Mouse (Mus musculus) Patski (cell line): ENCODE results near the gene Fnbp4. TPM values are rescaled to one million over a fixed set of nuclear protein-coding genes. Genes with fewer than 3 reads are reported as not detected.

ENCODE experiments used
- ATAC-seq: fragments of 100-300 bp; one replicate; pipeline ENCODE4 v1.8.0; 2021
- CTCF ChIA-PET: fragments of 350-600 bp; sonication (Branson Sonifier 250); formaldehyde crosslinking; loops from one replicate; lab custom pipeline; 2022; ENCODE audit warnings: inconsistent platforms; lab: Charles Lee
- POLR2A ChIA-PET: fragments of 350-600 bp; sonication (Branson Sonifier 250); formaldehyde crosslinking; loops from one replicate; lab custom pipeline; 2022; ENCODE audit warnings: antibody characterized with exemption, inconsistent platforms; lab: Charles Lee
- DNase-seq: peaks from one replicate; pipeline ENCODE4 v3.0.0-alpha.2; 2011; ENCODE audit warnings: low read depth, low spot score
- H3K27me3 ChIP-seq: fragments of 371-371 bp; one replicate; pipeline ENCODE4 v1.5.1; 2021
- CTCF ChIP-seq: fragments of 100-300 bp; IDR thresholded peaks from one replicate; pipeline ENCODE4 v1.5.1; 2021
- in situ Hi-C: fragments of 300-500 bp; cut with MboI; formaldehyde crosslinking; loops from 3 replicates; pipeline ENCODE4 v1.11.1; 2018; ENCODE audit warnings: low pct_unique_long_range_greater_than_20kb, mixed read lengths
- polyA plus RNA-seq: library from polyadenylated mRNA; unstranded; gene quantifications from one replicate; pipeline ENCODE4 v1.2.3, GENCODE M21; 2021

The Fnbp4 gene
- polyA plus RNA-seq, 1 experiment from 2014 or later, result 81.9 TPM

DNA sequence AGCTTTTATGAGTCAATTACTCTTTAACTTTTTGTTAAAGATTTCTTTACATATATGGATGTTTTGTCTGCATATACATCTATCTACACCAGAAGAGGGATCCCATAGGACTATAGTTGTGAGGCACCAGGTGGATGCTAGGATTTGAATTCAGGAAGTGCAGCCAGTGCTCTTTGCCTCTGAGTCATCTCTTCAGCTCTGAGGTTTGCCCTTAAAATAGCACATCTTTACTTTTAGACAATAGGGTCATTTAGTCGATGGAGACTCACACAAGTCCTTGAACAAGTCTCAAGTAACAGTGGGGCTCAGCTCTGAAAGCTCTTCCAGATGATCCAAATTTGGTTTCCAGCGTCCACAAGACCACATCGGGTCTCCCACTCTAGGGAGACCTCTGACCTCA, 36.2 kb downstream of the Fnbp4 start:
- in situ Hi-C loops, result no loop called here
- ChIA-PET CTCF (no interaction called here), POLR2A (no interaction called here)

DNA sequence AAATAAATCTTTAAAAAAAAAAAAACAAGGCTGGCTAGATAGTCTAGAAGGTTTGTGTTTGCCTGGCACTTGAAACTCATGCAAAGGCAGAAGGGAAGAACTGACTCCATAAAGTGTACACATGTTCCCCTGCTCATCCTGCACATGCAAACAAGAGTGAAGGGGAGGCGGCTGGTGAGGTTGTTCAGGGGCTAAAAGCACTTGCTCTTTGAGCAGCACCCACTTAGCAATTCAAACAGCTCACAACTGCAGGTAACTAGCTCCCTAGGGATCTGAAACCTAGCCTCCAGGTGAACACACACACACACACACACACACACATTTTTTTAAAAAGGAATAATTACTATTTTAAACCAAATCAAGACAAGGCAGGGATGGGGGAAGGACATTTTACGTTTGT, 36.8 kb downstream of the Fnbp4 start:
- ATAC-seq (no peak), DNase-seq (no peak)
- no peaks in the 10 kb centered on the region for H3K27me3 ChIP-seq
- ChIA-PET POLR2A (no interaction called here), CTCF (no interaction called here)
- in situ Hi-C loops, result no loop called here
- TF ChIP-seq CTCF, result no peak

More for the DNA sequence above, 36.2 kb downstream of the Fnbp4 start:
- TF ChIP-seq CTCF, result no peak
- no peaks in the 10 kb centered on the region for H3K27me3 ChIP-seq
- DNase-seq (no peak), ATAC-seq (no peak)

DNA sequence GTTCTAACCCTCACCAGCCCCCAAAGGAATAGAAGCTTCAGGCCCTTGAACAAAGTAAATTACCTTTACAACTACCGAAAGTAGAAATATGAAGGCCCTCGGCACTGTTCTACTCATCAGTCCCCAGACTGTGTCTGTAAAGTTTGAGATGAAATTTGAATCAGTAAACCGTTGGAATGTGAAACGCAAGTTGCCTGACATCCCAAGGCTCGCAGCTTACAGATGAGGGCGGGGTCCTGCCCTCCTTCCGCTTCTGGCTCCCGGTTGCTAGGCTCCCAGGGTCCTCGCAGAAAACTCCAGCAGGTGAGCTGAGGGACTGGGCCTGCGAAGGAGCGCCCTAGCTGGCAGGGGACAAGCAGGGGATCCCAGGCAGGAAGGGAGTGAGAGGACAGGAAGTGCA, 37.3 kb downstream of the Fnbp4 start, which contains the start of gene Agbl2:
Agbl2 (plus strand) TSS at position 270 of the 400 bp plus-strand sequence.
- in situ Hi-C loops, result no loop called here
- ATAC-seq (no peak), DNase-seq (no peak)
- ChIA-PET POLR2A (no interaction called here), CTCF (interaction anchor here (1.9 kb wide), 1 partner anchor 10 kb away, joined by 4 read pairs; no protein-coding TSS in a partner anchor)
- H3K27me3 ChIP-seq, result no peaks in the 10 kb centered on the region
- TF ChIP-seq CTCF, result no peak

DNA sequence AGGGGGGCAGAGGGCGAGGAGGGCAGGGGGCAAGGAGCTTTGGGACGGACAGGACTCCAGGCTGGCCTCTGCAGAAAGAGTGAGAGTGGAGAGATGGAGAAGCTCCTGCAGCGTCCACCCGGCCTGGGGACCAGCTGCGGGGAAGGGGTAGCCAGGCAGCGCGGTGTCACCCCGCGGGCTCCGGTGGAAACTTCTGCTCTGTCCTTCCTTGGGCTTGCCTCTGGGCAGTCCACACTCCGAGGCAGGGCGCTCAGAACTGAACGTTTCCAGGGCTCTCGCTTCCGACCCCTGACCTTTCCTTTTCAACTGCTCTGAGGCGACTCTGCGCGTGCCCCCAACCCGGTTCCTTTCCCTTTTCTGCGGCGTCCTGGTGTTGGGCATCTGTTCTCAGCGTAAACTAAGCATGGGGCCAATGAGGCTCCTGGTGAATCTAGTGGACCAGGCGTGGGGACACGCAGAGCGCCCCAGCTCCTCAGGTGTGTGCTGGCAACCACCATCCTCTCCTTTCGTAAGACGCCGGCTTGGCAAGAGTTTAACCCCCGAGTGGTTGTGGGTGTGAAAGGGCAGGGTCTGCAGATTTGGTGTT, 37.8 kb downstream of the Fnbp4 start:
- ChIA-PET CTCF (interaction anchor here (1.9 kb wide), 1 partner anchor 9 kb away, joined by 4 read pairs; no protein-coding TSS in a partner anchor), POLR2A (no interaction called here)
- H3K27me3 ChIP-seq, result no peaks in the 10 kb centered on the region
- in situ Hi-C loops, result no loop called here
- ATAC-seq (no peak), DNase-seq (no peak)
- TF ChIP-seq CTCF, result no peak

DNA sequence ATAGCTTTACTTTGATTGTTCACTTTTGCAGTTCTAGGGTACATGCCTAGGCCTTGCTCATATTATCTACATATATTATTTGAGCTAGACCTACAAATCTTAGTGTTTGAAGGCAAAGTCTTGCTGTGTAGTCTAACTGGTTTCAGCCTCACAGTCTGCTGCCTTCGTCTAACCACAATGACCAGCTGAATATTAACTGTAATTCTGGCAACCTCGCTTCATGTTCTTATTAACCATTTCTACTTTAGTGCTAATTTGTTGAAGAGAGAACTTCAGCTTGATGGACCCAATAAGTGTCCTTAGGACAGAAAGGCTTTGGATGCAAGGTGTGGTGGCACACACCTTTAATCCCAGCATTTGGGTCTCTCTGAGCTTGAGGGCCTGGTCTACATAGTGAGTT, 43.0 kb downstream of the Fnbp4 start:
- TF ChIP-seq CTCF, result no peak
- ChIA-PET CTCF (no interaction called here), POLR2A (interaction anchor here (0.6 kb wide), 1 partner anchor 15 kb away, joined by 3 read pairs; no protein-coding TSS in a partner anchor)
- DNase-seq (no peak), ATAC-seq (no peak)
- H3K27me3 ChIP-seq, result no peaks in the 10 kb centered on the region
- in situ Hi-C loops, result no loop called here

DNA sequence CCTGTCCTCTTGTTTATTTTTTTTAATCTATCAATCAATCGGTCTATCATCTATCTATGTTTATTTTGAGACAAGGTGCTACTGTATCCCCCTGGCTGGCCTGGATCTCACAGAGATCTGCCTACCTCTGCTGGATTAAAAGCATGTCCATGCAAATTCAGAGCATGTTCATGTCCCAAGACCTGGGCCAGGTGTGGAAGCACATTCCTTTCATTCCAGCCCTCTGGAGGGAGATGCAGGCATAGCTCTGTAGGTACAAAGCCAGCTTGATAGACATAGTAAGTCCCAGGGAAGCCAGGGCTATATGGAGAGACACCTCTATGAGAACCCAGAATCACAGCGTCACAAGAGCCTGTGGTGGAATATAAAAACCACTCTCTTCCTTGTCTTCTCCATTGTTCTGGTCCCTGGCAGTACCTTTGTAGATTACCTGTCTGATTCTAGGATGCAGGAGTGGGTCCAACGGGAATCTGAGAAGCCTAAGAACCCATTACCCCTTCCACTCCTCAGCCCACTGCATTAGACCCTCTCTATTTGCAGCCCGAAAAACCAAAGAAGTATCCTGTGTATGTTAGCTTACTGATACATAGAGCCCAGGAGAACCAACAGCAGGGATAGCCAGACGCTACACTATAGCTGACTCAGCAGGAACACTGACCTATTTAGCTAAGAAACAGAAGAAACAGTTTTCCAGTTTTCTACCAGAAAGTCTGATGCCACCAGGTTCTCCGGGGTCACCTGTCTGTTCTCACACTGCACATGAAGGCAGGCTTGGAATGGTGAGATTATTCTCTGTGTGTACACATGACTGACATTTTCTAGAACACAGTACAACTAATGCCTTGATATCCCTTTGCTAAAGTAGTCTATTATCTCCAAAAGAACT, 63.3 kb downstream of the Fnbp4 start:
- TF ChIP-seq CTCF, result no peak
- in situ Hi-C loops, result no loop called here

DNA sequence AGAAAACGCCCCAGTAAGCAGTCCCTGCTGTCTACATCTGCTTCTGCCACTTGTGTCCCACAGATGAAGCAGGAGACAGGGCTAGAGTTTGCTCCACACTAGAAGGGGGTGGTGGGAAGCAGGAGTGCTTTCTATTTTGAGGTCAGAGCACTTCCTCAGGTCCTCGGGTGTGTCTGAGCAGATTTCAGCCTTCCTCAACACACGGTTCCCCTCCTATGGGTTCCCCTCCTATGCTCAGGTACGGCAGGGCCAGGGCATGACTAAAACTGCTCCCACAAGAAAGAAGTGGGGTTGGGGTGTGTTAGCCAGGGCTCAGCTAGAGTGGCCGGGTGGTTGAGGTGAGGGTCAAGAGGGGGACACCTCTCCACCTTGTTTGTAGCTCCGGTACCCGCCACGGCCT, 65.6 kb downstream of the Fnbp4 start:
- in situ Hi-C loops, result no loop called here
- ChIA-PET CTCF (interaction anchor here (1.3 kb wide), 1 partner anchor 21 kb away, joined by 3 read pairs; no protein-coding TSS in a partner anchor), POLR2A (no interaction called here)
- no peaks in the 10 kb centered on the region for H3K27me3 ChIP-seq
- ATAC-seq (no peak), DNase-seq (no peak)
- no peak for TF ChIP-seq CTCF

More for the DNA sequence above, 63.3 kb downstream of the Fnbp4 start:
- DNase-seq, result no peak
- ChIA-PET POLR2A (no interaction called here), CTCF (no interaction called here)
- no peak for ATAC-seq
- H3K27me3 ChIP-seq, result no peaks in the 10 kb centered on the region

DNA sequence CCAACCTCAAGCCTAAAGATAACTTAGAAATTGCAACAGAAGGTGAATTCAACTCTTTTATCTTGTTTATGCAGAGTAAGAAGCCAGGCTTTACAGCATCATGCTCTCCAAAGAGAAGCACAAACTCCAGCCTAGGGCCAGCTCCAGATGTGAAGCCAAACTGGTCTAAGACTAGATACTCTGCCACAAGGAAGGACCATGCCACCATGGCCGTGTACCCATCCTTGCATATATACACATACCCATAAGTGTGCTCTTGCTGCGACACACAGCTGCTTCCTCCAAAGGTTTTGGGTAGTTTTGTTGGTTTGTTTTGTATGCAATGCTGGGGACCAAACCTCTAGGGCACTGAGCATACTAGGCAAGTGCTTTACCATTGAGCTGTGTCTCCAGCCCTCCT, 70.1 kb downstream of the Fnbp4 start:
- H3K27me3 ChIP-seq, result no peaks in the 10 kb centered on the region
- in situ Hi-C loops, result no loop called here
- POLR2A ChIA-PET, result interaction anchor here (1.0 kb wide), 1 partner anchor 10 kb away, joined by 3 read pairs; no protein-coding TSS in a partner anchor

DNA sequence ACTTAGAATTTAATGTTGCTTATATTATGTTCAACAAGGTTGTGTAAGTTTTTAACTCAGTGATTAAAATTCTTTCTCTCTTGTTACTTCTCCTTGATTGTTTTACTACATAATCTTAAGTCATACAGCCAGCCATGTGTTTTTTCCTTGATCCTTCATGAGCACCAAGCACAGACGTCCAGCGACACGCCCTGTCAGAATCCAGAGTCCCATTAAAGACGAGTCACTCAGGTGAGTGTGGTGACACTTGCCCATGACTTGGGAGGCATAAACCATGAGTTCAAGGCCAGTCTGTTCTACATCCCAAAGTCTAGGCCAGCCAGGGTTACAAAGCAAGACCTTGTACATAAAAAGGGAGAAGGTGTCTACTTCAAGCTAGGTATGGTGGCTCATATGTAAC, 71.0 kb downstream of the Fnbp4 start:
- in situ Hi-C loops, result no loop called here
- H3K27me3 ChIP-seq, result no peaks in the 10 kb centered on the region
- DNase-seq (no peak), ATAC-seq (no peak)
- POLR2A ChIA-PET, result interaction anchor here (1.0 kb wide), 1 partner anchor 10 kb away, joined by 3 read pairs; no protein-coding TSS in a partner anchor
- CTCF ChIA-PET, result no interaction called here
- TF ChIP-seq CTCF, result no peak

More for the DNA sequence above, 70.1 kb downstream of the Fnbp4 start:
- CTCF ChIA-PET, result no interaction called here
- TF ChIP-seq CTCF, result no peak
- DNase-seq (no peak), ATAC-seq (no peak)

DNA sequence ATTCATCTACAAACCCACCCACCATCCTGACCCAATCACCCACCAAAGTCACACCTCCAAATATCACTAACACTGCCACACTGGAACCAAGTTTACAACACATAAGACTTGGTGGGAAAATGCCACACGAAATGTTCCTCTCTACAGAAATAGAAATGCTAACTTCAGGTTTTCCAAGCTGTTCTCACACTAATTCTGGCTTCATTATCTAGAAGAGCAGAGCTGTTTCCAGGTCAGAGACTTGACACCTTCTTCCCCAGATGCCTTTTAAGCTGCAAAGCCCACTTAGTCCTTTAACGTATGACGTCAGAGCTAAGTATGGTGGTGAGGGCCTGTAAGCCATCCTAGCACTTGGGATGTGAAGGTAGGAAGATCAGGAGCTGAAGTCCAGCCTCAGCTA, 73.5 kb downstream of the Fnbp4 start:
- ATAC-seq (no peak), DNase-seq (no peak)
- no peaks in the 10 kb centered on the region for H3K27me3 ChIP-seq
- POLR2A ChIA-PET, result no interaction called here
- TF ChIP-seq CTCF, result no peak
- CTCF ChIA-PET, result interaction anchor here (0.8 to 1.1 kb wide), 2 partner anchors 12 to 297 kb away, joined by 3 read pairs; no protein-coding TSS in a partner anchor
- in situ Hi-C loops, result no loop called here

DNA sequence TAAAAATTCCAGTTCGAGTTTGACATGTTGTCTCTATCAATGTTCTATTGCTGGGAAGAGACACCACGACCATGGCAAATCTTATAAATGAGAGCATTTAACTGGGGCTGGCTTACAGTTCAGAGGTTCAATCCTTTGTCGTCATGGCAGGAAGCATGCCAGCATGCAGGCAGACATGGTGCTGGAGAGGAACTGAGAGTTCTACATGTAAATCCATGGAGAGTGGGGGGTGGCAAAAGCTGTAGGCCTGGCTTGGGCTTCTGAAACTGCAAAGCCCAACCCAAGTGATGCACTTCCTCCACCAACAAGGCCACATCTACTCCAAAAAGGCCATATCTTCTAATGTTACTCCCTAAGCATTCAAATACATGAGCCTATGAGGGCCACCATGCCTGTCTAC, 75.7 kb downstream of the Fnbp4 start:
- ATAC-seq (no peak), DNase-seq (no peak)
- in situ Hi-C loops, result no loop called here
- ChIA-PET POLR2A (no interaction called here), CTCF (no interaction called here)
- no peaks in the 10 kb centered on the region for H3K27me3 ChIP-seq
- TF ChIP-seq CTCF, result no peak
